Mouse (Mus musculus): ENCODE results near the gene Enpp1.

Gene Enpp1

DNA sequence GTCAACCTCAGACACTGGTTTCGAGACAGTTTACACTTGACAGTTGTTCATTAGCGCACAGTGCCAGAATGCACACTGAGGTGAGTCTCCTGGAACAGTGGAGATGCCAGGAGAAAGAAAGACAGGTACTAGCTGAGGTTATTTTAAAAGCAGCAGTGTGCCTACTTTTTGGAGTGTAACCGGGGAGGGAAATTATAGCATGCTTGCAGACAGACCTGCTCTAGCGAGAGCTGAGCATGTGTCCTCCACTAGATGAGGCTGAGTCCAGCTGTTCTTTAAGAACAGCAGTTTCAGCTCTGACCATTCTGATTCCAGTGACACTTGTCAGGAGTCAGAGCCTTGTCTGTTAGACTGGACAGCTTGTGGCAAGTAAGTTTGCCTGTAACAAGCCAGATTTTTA lies 114.2 kb downstream of the Enpp1 start:
- DNase-seq (ENCODE audit: low read depth, low spot score): no peak

GRCm38 (mm10) chr10:24596869-24597339 lies 115.1 kb downstream of the Enpp1 start:
- no peak for DNase-seq (ENCODE audit: low read depth, low spot score)

- peak; percentile 38 for DNase-seq (ENCODE audit: low read depth, low spot score)
These were observed 115.7 kb downstream of the Enpp1 start for GRCm38 (mm10) chr10:24596003-24596868.

GRCm38 (mm10) chr10:24595250-24596002 lies 116.5 kb downstream of the Enpp1 start, which contains the start of gene Ccn2:
TSS of gene Ccn2 (plus strand) at chr10:24595442.
- DNase-seq (ENCODE audit: low read depth, low spot score): peak; percentile 76

GRCm38 (mm10) chr10:24593556-24593955 lies 118.4 kb downstream of the Enpp1 start:
- DNase-seq (ENCODE audit: low read depth, low spot score): no peak

GRCm38 (mm10) chr10:24592969-24593368 lies 119.0 kb downstream of the Enpp1 start:
- no peak for DNase-seq (ENCODE audit: low read depth, low spot score)

DNA sequence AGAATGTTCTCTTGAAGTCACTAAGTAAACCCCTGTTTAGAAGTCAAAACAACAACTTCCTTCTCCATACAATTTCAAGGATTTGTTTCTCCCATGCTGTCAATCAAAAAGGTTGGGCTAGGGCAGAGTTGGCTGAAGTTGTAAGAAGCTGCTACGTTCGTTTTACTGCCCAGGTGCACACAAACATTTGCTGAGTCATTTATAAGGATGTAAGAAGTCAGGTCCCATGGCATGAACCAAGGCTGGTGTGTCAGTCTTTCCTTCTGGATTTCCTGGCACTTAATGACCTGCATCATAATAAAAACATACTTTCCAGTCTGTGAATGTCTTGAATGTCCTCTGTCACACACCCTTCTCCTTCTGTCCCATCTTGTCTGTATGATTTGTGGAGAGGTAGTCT lies 119.6 kb downstream of the Enpp1 start:
- no peak for DNase-seq (ENCODE audit: low read depth, low spot score)

- peak; percentile 20 for DNase-seq (ENCODE audit: low read depth, low spot score)
These were observed 120.2 kb downstream of the Enpp1 start for GRCm38 (mm10) chr10:24591741-24592140.

- peak; percentile 79 for DNase-seq (ENCODE audit: low read depth, low spot score)
These were observed 120.8 kb downstream of the Enpp1 start for GRCm38 (mm10) chr10:24591136-24591535.

GRCm38 (mm10) chr10:24590546-24590945 lies 121.4 kb downstream of the Enpp1 start:
- DNase-seq (ENCODE audit: low read depth, low spot score): no peak

- DNase-seq (ENCODE audit: low read depth, low spot score): peak; percentile 57
These were observed 122.7 kb downstream of the Enpp1 start for GRCm38 (mm10) chr10:24589238-24589637.

GRCm38 (mm10) chr10:24588824-24589223 lies 123.1 kb downstream of the Enpp1 start:
- no peak for DNase-seq (ENCODE audit: low read depth, low spot score)

Measured in 3T3-L1 (cell line).